Mouse (Mus musculus): ENCODE data around the gene Msi2. TPM values are rescaled to one million over a fixed set of nuclear protein-coding genes. Genes with fewer than 3 reads are reported as not detected.

Msi2 gene
- total RNA-seq, 2 experiments from 2014 or later, result 75.8 to 90.1 TPM

GRCm38 (mm10) chr11:88618732-88619309 lies 99.5 kb downstream of the Msi2 start:
- intact Hi-C loops (cut with DNase I), result no loop called here
- no peak for DNase-seq

GRCm38 (mm10) chr11:88618005-88618501 lies 100.3 kb downstream of the Msi2 start:
- no peak for DNase-seq

GRCm38 (mm10) chr11:88617380-88617779 lies 100.9 kb downstream of the Msi2 start:
- no peak for DNase-seq
- intact Hi-C loops (cut with DNase I), result no loop called here

More at GRCm38 (mm10) chr11:88618005-88618501, 100.3 kb downstream of the Msi2 start:
- intact Hi-C loops (cut with DNase I), result no loop called here

GRCm38 (mm10) chr11:88614527-88615305 lies 103.6 kb downstream of the Msi2 start:
- DNase-seq, result no peak
- intact Hi-C loops (cut with DNase I), result no loop called here

- intact Hi-C loops (cut with DNase I), result no loop called here
- no peak for DNase-seq
Observed at GRCm38 (mm10) chr11:88613771-88614526, 104.4 kb downstream of the Msi2 start.

- DNase-seq, result no peak
- intact Hi-C loops (cut with DNase I), result no loop called here
Observed at GRCm38 (mm10) chr11:88613008-88613407, 105.3 kb downstream of the Msi2 start.

GRCm38 (mm10) chr11:88612141-88612540 lies 106.2 kb downstream of the Msi2 start:
- intact Hi-C loops (cut with DNase I), result no loop called here
- DNase-seq, result no peak

GRCm38 (mm10) chr11:88610809-88611208 lies 107.5 kb downstream of the Msi2 start:
- no peak for DNase-seq
- intact Hi-C loops (cut with DNase I), result no loop called here

GRCm38 (mm10) chr11:88610112-88610511 lies 108.2 kb downstream of the Msi2 start:
- intact Hi-C loops (cut with DNase I), result no loop called here
- no peak for DNase-seq

- intact Hi-C loops (cut with DNase I), result no loop called here
Observed at GRCm38 (mm10) chr11:88608584-88608983, 109.7 kb downstream of the Msi2 start.

GRCm38 (mm10) chr11:88607725-88608383 lies 110.5 kb downstream of the Msi2 start:
- intact Hi-C loops (cut with DNase I), result no loop called here
- peak; percentile 63 for DNase-seq

More at GRCm38 (mm10) chr11:88608584-88608983, 109.7 kb downstream of the Msi2 start:
- DNase-seq, result no peak

GRCm38 (mm10) chr11:88605771-88606170 lies 112.5 kb downstream of the Msi2 start:
- intact Hi-C loops (cut with DNase I), result no loop called here

GRCm38 (mm10) chr11:88605098-88605525 lies 113.2 kb downstream of the Msi2 start:
- intact Hi-C loops (cut with DNase I), result no loop called here
- DNase-seq, result no peak

More at GRCm38 (mm10) chr11:88605771-88606170, 112.5 kb downstream of the Msi2 start:
- no peak for DNase-seq

GRCm38 (mm10) chr11:88604635-88605034 lies 113.7 kb downstream of the Msi2 start:
- intact Hi-C loops (cut with DNase I), result no loop called here

GRCm38 (mm10) chr11:88603366-88603765 lies 114.9 kb downstream of the Msi2 start:
- intact Hi-C loops (cut with DNase I), result no loop called here
- DNase-seq, result no peak

More at GRCm38 (mm10) chr11:88604635-88605034, 113.7 kb downstream of the Msi2 start:
- no peak for DNase-seq

- intact Hi-C loops (cut with DNase I), result no loop called here
Observed at GRCm38 (mm10) chr11:88602471-88603120, 115.7 kb downstream of the Msi2 start.

GRCm38 (mm10) chr11:88600194-88600593 lies 118.1 kb downstream of the Msi2 start:
- intact Hi-C loops (cut with DNase I), result no loop called here

More at GRCm38 (mm10) chr11:88602471-88603120, 115.7 kb downstream of the Msi2 start:
- DNase-seq, result no peak

GRCm38 (mm10) chr11:88599332-88600130 lies 118.8 kb downstream of the Msi2 start:
- intact Hi-C loops (cut with DNase I), result no loop called here
- peak; percentile 59 for DNase-seq

More at GRCm38 (mm10) chr11:88600194-88600593, 118.1 kb downstream of the Msi2 start:
- no peak for DNase-seq

GRCm38 (mm10) chr11:88598848-88599175 lies 119.5 kb downstream of the Msi2 start:
- DNase-seq, result no peak

More at GRCm38 (mm10) chr11:88598848-88599175, 119.5 kb downstream of the Msi2 start:
- intact Hi-C loops (cut with DNase I), result no loop called here

Data from left cerebral cortex, postnatal 4 days (tissue).